Mouse (Mus musculus) E14TG2a.4 (cell line): ENCODE data around the gene Mt1.
"Not testable (repeated sequence)": the region's sequence is repeated elsewhere in the genome, so short reads cannot be mapped to it uniquely, and the experiment has no call there.

ENCODE experiments used
- H3K27me3 ChIP-seq: 2 replicates; pipeline ENCODE4 v1.6.1; 2014; ENCODE audit warnings: low read length, control low read depth; ENCODE audit not compliant: insufficient read depth
- H3K36me3 ChIP-seq: 2 replicates; pipeline ENCODE4 v1.6.1; 2014; ENCODE audit warnings: low read length, control low read depth; ENCODE audit not compliant: insufficient read depth
- H3K4me1 ChIP-seq: replicated peaks from 2 replicates; pipeline ENCODE4 v1.6.1; 2014; ENCODE audit warnings: low read depth, low read length, control low read depth
- H3K4me3 ChIP-seq: replicated peaks from 2 replicates; pipeline ENCODE4 v1.5.1; 2014; ENCODE audit warnings: mild to moderate bottlenecking, low read length
- H3K9me3 ChIP-seq: 2 replicates; pipeline ENCODE4 v1.6.1; 2014; ENCODE audit warnings: low read length, control low read depth
- CTCF ChIP-seq: conservative IDR thresholded peaks from 2 replicates; pipeline ENCODE4 v1.5.1; 2014; ENCODE audit warnings: low read length
- NANOG ChIP-seq: IDR thresholded peaks from 2 replicates; pipeline ENCODE4 v1.6.1; 2014; ENCODE audit warnings: borderline replicate concordance, low read length, mixed read lengths
- POU5F1 ChIP-seq: IDR thresholded peaks from 2 replicates; pipeline ENCODE4 v1.6.1; 2014; ENCODE audit warnings: low read length, borderline replicate concordance

Gene Mt1

DNA sequence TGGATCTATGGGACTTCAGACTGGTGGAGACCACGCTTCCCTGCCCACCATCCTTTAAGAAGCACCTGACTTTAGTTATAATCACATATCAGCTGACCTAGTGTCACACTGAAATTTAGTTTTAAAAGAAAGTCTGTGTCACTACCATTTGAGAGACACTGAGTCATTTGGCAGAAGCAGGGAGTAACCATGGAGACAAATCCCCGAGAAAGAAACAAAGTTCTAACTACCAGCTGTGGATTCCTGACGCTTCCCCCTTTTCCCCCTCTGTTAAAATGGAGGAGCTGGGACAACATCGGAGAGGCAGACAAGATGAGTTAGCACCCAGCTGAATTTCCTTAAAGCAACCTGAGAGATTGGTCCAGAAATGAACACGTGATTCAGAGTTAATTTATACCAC is 30.6 kb upstream of the Mt1 start:
- TF ChIP-seq POU5F1: no peak
- TF ChIP-seq NANOG: no peak
- TF ChIP-seq CTCF: no peak
- H3K4me1 ChIP-seq: peaks cover 33% of the 10 kb centered on the region

DNA sequence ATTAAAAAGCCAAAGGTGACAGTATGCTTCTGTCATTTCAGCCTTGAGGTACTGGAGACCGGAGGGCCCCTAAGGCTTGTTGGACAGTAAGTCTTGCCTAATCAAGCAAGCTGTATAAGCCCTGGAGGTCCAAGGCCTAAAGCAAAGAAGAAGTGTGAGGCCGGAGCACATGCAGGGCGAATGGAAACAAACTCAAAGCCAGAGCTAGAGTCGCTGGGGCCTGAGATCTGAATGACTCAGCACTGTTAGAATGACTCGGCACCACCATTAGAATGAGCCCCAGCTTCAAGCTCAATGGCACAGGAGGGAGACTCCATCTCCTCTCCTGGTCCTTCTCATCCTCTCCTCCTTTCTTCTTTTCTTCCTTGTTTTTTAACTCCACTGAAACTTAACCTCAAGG is 28.0 kb upstream of the Mt1 start:
- H3K9me3 ChIP-seq: no peaks in the 10 kb centered on the region
- H3K27me3 ChIP-seq: peaks cover 37% of the 10 kb centered on the region
- H3K4me1 ChIP-seq: peaks cover 52% of the 10 kb centered on the region
- TF ChIP-seq POU5F1 (no peak), CTCF (no peak), NANOG (no peak)
- no peak overlapping the region for H3K4me3 ChIP-seq
- no peaks in the 10 kb centered on the region for H3K36me3 ChIP-seq

More for the DNA sequence above, 30.6 kb upstream of the Mt1 start:
- H3K4me3 ChIP-seq: no peak overlapping the region
- peaks cover 26% of the 10 kb centered on the region for H3K27me3 ChIP-seq
- H3K9me3 ChIP-seq: no peaks in the 10 kb centered on the region
- H3K36me3 ChIP-seq: no peaks in the 10 kb centered on the region

DNA sequence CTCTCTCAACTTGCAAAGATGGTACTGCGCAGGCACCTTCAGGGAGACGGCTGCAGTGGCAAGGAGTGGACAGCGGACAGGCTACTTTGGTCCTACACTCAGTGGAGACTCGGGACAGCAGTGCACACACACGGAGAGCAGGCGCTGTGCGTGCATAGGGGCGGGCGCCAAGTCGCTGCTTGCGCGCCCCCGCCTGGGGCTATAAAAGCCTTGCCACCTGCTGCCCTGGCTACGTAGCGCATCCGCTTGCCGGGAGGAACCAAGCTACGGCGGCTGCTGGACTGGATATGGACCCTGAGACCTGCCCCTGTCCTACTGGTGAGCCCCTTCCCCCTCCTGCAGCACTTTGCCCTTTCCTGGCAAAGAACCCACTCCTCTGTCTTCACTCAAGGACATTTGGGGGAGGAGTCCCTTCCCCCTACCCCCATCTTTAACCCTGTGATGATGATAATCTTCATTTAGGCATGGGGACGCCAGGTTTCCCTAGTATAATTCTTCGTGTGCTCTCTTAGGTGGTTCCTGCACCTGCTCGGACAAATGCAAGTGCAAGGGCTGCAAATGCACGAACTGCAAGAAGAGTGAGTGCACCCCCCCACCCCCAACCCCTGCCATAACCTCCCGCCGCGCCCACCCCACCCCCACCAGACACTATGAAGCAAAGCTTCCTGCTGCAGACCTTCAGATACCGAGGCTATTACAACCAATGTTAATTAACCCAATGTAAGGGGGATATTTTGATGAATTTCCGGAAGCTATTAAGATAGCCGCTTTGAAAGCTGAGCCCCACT is 26.2 kb upstream of the Mt1 start, which contains the start of gene Mt3:
Mt3 (plus strand) TSS at position 95 of the 788 bp plus-strand sequence.
- Histone ChIP-seq H3K36me3 (no peaks in the 10 kb centered on the region), H3K9me3 (no peaks in the 10 kb centered on the region), H3K4me1 (peaks cover 56% of the 10 kb centered on the region), H3K27me3 (peaks cover 37% of the 10 kb centered on the region), H3K4me3 (peak within 1 kb of the TSS; percentile 72)
- no peak for TF ChIP-seq NANOG
- no peak for TF ChIP-seq CTCF
- no peak for TF ChIP-seq POU5F1

DNA sequence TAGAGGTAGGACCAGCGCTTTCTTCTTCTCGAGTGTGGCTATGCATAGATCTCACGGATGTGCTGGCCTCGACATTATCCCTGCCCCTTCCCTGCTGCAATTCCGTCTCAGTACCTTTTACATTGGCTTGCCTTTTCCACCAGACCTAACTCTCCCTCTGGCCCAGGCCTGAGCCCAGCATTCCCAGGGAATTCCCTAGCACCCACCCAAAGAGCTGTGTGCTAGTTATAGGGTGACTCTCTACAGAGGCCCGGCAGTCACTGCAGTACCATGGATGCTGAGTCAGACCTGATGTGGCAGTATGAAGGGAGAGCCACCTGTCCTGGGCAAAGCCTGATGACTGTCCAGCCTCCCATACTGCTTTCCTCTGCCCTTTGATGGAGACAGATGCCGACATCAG is 25.4 kb upstream of the Mt1 start:
- Histone ChIP-seq H3K4me3 (peak overlapping the region; percentile 50), H3K9me3 (no peaks in the 10 kb centered on the region), H3K4me1 (peaks cover 50% of the 10 kb centered on the region), H3K27me3 (peaks cover 37% of the 10 kb centered on the region), H3K36me3 (no peaks in the 10 kb centered on the region)
- TF ChIP-seq POU5F1 (no peak), NANOG (no peak), CTCF (no peak)

DNA sequence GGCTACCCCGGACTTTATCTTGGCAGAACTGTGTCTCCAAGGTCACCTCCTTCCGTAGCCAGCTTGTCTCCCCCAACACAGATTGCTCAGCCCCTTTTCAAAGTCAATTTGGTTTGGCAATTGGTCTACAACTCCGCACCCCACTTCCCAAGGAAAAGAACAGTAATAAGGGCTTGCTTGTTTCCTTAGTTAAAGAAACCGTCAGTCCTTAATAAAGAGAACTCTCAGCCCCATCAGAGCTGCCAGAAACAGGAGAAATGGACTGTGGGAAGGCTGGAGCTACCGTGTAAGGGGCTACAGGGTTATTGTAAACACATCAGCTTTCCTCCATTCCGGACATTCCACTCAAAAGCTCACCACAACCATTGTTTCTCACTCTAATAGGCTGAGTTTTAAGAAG is 24.3 kb upstream of the Mt1 start:
- Histone ChIP-seq H3K4me1 (peaks cover 50% of the 10 kb centered on the region), H3K27me3 (peaks cover 37% of the 10 kb centered on the region), H3K9me3 (no peaks in the 10 kb centered on the region), H3K4me3 (peak overlapping the region; percentile 32; the same call in 1 of the 2 replicates), H3K36me3 (no peaks in the 10 kb centered on the region)
- TF ChIP-seq CTCF: no peak
- TF ChIP-seq NANOG: no peak
- no peak for TF ChIP-seq POU5F1

DNA sequence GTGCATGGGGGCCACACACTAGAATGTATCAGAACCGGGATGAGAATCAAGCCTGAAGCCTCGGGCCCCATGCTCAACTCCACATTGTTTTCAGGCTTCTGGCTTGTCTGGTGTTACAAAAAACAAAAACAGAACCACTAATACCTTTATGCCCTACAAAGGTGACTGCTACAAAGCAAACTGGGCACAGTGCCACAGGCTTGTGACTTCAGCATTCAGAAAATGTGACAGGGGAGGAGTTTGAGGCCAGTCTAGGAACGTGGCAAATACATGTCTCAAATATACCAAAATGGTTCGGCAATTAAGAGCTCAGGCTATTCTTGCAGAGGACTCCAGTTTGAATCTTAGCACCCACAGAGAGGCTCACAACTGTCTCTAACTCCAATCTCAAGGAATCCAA is 22.8 kb upstream of the Mt1 start:
- H3K9me3 ChIP-seq: no peaks in the 10 kb centered on the region
- peaks cover 42% of the 10 kb centered on the region for H3K4me1 ChIP-seq
- TF ChIP-seq NANOG (no peak), CTCF (no peak), POU5F1 (no peak)
- no peak overlapping the region for H3K4me3 ChIP-seq
- no peaks in the 10 kb centered on the region for H3K36me3 ChIP-seq
- H3K27me3 ChIP-seq: peaks cover 31% of the 10 kb centered on the region

DNA sequence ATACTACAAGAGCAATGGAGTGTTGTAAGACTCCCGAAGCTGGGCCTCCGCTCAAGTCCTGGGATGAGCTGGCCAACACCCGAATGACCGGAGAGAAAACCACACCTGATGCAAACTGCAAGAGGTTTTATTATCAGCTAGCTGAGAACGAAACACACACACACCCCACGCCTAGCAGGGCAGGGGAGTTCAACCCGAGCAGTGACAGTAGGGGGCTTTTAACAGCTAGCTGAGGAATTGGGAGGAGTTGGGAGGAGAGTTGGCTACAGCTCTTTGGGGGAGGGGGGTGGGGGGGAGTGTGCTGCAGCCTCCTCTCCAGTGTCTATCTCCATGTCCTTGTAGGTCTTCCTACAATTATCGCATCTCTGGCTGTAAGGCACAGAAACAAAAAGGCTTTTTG is 13.1 kb upstream of the Mt1 start:
- H3K4me1 ChIP-seq: peaks cover 64% of the 10 kb centered on the region
- not testable (repeated sequence) for H3K9me3 ChIP-seq, H3K27me3 ChIP-seq, H3K4me3 ChIP-seq, H3K36me3 ChIP-seq

DNA sequence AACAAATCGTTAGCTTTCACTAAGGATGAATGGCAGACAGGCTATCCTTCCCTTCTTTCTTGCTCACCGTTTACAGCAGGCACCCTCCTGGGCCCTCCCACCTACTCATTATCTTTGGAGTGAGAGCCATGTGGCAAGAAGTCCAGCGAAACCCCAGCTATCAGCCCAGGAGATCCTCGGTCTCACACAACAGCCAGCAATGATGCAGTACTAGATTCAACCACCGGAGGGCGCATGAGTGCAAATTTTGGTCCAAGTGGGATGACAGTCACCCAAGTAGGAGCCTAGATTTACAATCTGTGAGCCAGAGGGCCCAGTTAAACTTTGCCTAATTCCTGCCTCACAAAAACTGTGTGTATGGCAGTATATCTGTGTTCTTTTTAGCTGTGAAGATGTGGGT is 11.6 kb upstream of the Mt1 start:
- TF ChIP-seq CTCF: peak; percentile 98
- no peak for TF ChIP-seq POU5F1
- Histone ChIP-seq H3K4me3 (no peak overlapping the region), H3K36me3 (no peaks in the 10 kb centered on the region), H3K9me3 (no peaks in the 10 kb centered on the region), H3K4me1 (peaks cover 72% of the 10 kb centered on the region), H3K27me3 (peaks cover 19% of the 10 kb centered on the region)

DNA sequence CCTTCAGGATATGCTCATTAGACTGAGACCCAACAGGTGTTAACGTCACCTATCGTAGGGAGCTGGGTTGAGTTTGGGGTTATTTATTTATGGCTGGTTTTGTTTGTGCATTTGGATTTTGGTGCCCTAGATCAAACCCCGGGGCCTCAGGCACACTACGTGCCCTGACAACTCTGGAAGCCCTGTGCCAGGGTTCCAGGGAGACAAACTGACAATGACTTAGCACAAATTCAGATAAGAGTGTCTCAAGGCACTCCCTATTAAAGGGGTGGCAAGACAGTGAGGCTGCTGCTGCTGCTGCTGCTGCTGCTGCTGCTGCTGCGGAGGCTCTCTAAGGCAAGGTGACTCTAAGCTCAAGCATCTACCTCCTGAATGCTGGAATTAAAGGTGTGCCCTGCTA is 9.3 kb upstream of the Mt1 start:
- TF ChIP-seq NANOG (no peak), POU5F1 (no peak), CTCF (no peak)
- Histone ChIP-seq H3K4me3 (no peak overlapping the region), H3K27me3 (peaks cover 23% of the 10 kb centered on the region), H3K4me1 (peaks cover 73% of the 10 kb centered on the region), H3K9me3 (no peaks in the 10 kb centered on the region), H3K36me3 (no peaks in the 10 kb centered on the region)
